Mouse (Mus musculus) C3H10T1/2 (cell line): ENCODE measurements around the gene Rccd1. TPM values are rescaled to one million over a fixed set of nuclear protein-coding genes. Genes with fewer than 3 reads are reported as not detected.

Experiments
- polyA plus RNA-seq, 2 experiments: library from polyadenylated mRNA; unstranded; fragments of >200 nt; fragmentation: generic; extraction: Trizol; gene quantifications; one replicate each; pipeline ENCODE4 v1.2.1; 2012; ENCODE audit warnings: missing spikeins in 2 of 2

Rccd1 gene
- polyA plus RNA-seq, result 1 to 10 TPM; 1.6 to 3.4 TPM

DNA sequence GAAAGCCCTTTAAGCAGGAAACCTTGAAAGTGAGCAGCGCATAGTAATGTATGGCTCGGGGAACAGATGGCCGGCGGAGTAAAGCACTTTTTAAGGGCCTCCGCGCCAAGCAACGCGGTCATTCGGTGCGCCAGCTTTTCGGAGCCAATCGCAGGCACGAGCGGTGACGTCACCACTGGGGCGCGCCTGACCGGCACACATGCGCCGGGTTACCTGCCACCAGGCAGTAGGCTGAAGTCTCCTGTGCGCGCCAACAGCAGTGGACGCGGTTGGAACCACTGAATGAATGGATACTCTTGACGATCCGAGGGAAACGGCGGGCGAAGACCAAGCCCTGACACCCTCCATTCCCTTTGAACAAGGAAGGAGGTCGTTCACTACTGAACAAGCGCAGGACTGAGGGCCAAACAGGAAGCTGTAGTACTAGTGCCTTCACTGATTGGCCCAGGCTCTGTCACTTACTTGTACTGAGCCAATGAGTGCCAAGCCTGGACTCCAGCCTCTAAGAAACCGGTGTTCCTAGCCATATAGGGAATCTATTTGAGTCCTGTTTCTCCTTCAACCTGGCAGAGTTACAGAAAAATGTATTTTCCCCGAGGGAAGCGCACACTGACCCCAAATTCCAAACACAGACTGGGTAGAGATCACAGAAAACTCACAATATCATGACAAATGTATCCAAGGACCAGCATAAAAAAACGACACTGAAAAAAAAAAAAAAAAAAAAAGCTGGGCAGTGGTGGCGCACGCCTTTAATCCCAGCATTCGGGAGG, at the start of gene Rccd1:
Gene Rccd1 (minus strand): TSS at position 412 of the 773 bp plus-strand sequence.

DNA sequence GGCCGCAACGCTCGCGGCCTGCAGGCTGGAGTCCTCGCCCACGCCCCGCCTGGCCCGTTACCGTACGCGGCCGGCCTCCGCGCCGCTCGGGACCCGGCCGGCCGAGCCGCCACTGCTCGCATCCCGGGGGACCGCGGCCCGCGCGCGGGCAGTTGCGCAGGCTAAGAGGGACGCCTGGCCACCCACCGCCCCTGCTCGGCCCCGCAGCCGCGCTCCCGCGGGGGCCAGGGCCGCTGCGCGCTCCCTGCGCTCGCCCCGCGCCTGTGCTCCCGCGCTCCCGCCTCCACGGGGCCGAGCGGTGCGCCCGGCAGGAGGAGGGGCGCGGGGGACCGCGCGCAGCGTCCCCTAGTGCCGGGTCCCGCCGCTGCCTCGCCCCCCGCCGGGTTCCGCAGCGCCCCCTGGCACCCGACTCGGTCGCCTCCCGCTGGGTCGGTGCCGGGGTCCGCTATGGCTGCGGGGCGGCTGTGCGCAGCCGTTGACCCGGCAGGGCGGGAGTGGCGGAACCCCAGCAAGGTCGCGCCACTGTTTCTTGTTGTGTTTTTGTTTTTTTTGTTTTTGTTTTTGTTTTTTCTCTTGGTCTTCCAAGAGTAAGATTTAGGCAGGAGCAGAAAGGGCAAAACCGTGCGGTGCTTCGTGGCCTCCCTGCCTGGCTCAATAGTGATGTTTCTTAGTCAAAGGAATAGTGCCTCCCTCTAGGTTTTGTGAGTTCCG, 46.9 kb upstream of the Rccd1 start, which contains the start of gene Man2a2:
Gene Man2a2 (minus strand): TSS at position 335 of the 711 bp plus-strand sequence.

DNA sequence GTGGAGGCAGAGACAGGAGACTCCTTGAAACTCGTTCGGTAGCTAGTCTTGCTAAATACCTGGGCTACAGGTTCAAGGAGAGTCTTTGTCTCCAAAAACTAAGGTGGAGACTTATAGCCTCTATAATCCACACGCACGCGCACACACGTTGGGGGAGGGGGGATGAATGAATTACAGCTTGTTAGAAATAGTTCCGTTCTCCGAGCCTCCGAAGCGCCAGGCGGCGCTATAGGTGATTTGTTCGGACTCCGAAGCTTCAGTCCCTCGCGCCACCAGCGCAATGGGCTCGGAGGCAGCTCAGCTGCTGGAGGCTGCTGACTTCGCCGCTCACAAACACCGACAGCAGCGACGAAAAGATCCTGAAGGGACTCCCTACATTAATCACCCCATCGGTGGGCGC, 18.6 kb upstream of the Rccd1 start, which contains the start of gene Hddc3:
Gene Hddc3 (plus strand): TSS at position 247 of the 400 bp plus-strand sequence.

DNA sequence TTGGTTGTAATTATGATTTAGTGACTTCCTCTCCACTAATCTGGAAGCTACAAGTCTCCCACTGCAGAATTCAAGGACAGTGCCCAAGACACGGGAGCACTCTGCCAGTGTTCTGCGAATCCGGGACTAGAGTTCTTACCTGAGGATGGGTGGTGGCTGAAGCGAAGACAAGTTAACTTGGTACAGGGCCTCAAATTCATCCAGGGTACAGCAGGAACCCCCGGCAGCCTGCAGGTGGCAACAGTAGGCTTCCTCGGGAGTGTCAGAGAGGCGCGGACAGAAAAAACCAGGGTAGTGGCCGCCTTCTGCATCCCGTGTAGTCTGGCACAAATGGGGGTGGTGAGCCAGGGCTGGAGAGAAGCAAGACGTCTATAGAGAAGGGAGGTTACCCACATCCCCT, 16.5 kb upstream of the Rccd1 start, which contains the start of gene Unc45a:
Gene Unc45a (minus strand): TSS at position 213 of the 400 bp plus-strand sequence.

DNA sequence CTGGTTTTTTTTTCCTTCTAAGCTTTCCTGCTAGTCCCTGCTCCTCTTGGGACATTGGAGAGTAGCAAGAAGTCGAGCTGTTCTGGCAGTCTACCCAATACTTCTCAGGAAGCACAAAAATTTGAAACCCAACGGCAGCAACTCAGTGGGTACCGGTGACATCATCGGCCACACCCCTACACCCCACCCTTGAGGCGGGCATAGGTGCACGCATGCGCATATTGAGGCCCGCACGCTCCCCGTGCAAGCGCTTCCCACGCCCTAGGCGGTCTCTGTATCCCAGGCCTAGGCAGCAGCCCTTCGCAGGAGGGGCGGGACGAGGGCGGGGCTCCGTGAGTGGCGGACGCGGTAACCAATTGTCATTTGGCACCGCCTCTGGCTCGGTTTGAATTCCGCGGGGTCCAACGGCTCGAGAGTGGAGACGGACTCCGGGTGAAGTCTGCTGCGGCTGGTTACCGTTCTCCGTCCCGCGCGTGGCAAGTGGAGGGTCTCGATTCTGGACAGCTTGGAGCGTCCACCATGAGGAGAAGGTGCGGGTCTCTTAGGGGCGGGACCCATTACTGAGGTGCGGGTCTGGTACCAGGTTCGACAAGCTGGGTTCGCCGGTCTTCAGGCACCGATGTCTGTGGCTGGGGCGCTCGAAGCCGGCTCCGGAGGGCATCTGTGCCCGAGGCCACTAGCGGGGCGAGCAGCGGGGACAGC, 30.0 kb downstream of the Rccd1 start, which contains the start of gene Prc1:
Gene Prc1 (plus strand): TSS at position 389 of the 702 bp plus-strand sequence.

DNA sequence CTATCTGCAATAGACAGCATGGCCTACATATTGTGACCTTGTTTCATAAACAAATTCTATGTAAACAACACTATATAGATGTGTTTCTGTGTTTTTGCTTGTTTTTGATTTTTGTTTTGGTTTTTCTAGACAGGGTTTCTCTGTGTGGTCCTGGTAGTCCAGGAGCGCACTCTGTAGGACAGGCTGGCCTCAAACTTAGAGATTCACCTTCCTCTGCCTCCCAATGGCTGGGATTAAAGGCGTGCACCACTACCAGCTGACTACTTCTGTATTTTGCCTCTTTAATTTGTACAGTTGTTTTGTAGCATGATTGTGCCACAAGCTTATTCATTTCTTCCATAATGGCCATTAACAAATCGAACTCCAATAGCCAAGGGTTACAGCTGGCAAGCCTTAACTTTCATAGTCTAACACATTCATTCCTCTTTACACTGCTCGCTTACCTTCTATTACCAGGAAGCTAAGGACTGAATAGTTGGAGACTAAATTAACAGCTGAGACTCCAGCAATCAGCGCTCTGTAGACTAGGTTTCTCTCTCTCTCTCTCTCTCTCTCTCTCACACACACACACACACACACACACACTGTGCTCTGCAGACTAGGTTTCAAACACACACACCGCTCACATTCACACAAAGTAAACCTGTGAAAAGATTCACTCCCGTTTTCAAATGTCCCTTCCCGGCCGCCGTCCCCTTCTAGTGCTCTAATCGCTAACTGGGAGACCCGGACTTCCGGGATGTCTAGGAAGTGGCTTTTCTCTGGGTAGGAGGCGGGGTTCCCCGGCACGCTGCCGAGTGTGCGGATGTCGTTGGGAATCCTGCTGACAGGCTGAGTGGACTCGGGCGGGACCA, 55.1 kb downstream of the Rccd1 start, which contains the start of gene Vps33b:
Gene Vps33b (plus strand): TSS at position 753 of the 854 bp plus-strand sequence.

DNA sequence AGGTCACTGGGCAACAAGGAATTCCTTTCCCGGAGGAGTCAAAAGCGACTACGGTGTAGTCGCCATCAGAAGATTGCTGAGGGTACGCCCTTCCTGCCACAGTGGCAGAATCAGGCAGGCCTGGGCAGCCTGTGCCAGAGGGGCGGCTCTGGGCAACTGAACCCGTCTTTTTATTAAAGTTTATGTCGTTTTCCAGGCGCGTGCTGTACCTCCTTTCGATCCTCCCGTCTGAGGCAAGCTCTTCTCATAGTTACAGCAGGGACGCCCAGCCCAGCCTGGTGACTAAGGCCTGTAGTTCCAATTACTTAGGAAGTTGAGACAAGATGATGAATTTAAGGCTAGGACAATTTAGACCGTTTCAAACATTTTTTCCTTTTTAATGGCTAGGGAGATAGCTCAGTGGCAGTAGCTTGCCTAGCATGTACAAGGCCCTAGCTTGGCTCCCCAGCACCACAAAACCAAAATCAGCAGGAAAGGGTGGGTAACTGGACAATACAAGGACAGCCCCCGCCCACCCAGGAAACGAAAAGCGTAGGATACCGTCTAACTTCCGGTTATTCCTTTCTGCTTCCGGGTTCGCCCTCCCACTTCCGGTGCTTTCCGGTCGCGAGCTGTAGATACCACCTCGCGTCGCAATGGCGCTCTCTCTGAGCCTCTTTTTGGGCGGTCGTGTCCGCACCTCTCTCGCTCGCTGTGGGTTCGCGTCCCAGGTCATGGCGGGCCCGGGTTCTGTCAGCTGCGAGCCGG, 63.5 kb downstream of the Rccd1 start, which contains the start of gene Ngrn:
Gene Ngrn (plus strand): TSS at position 591 of the 747 bp plus-strand sequence.

DNA sequence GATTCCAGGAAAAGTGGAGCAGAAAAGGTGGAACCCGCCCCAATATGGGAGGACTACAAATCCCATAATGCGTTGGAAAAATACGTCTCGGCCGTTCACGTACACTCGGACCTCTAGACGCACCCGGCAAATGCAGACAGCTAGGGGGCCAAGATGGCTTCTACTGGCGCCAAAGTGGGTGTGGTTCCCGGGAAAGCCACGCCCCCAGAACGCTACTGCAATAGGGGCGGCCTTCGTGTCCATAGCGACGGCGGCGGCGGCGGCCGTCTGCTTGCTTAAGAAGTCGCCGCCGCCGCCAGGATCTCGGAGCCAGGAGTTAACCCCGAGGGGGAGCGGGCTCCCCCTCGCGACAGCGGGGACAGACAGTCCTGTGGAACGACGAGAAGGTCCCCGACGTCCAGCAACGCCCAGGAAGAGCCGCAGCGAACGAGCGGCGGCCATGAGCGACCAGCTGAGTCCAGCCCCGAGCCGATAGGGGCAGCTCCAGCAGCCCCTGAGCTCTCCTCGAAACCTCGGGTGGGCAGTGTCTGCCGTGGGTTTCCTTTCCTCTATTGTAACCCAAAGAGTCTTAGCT, 78.0 kb downstream of the Rccd1 start, which contains the start of gene Ttll13:
Gene Ttll13 (plus strand): TSS at position 229 of the 574 bp plus-strand sequence.

Other genes starting within 250 kb of the Rccd1 start
- gene Idh2, start 209.1 kb downstream of the Rccd1 start, polyA plus RNA-seq, result 100 to 1,000 TPM; 125 to 228 TPM
- gene Sema4b, start 137.6 kb downstream of the Rccd1 start, polyA plus RNA-seq, result 10 to 100 TPM in 1 of 2 experiments, 1 to 10 TPM in 1; 3.0 to 16.2 TPM
- gene Cib1, start 91.6 kb downstream of the Rccd1 start, polyA plus RNA-seq, result 100 to 1,000 TPM in 1 of 2 experiments, 10 to 100 TPM in 1; 74.6 to 126 TPM
- gene Gdpgp1, start 91.6 kb downstream of the Rccd1 start, polyA plus RNA-seq, result under 1 TPM; 0.25 to 0.87 TPM
- gene Ttll13, start 78.1 kb downstream of the Rccd1 start, polyA plus RNA-seq, result under 1 TPM; 0.02 to 0.85 TPM
- 10 to 100 TPM in 1 of 2 experiments, 1 to 10 TPM in 1; 8.6 to 32.7 TPM for gene Ngrn, start 63.2 kb downstream of the Rccd1 start, polyA plus RNA-seq
- gene Vps33b, start 54.8 kb downstream of the Rccd1 start, polyA plus RNA-seq, result 1 to 10 TPM in 1 of 2 experiments, under 1 TPM in 1; 0.70 to 6.3 TPM
- 10 to 100 TPM in 1 of 2 experiments, 1 to 10 TPM in 1; 4.9 to 55.9 TPM for gene Prc1, start 30.0 kb downstream of the Rccd1 start, polyA plus RNA-seq
- 10 to 100 TPM; 17.4 to 26.2 TPM for gene Unc45a, start 16.6 kb upstream of the Rccd1 start, polyA plus RNA-seq
- 10 to 100 TPM; 14.2 to 69.1 TPM for gene Hddc3, start 18.6 kb upstream of the Rccd1 start, polyA plus RNA-seq
- 10 to 100 TPM in 1 of 2 experiments, 1 to 10 TPM in 1; 1.4 to 35.0 TPM for gene Man2a2, start 46.9 kb upstream of the Rccd1 start, polyA plus RNA-seq
- 1 to 10 TPM in 1 of 2 experiments, under 1 TPM in 1; 0.11 to 1.1 TPM for gene Fes, start 63.5 kb upstream of the Rccd1 start, polyA plus RNA-seq
- gene Furin, start 81.0 kb upstream of the Rccd1 start, polyA plus RNA-seq, result 10 to 100 TPM; 12.8 to 50.9 TPM
- 1 to 10 TPM in 1 of 2 experiments, under 1 TPM in 1; 0.37 to 1.4 TPM for gene Blm, start 210.7 kb upstream of the Rccd1 start, polyA plus RNA-seq